Mouse (Mus musculus): ENCODE measurements around the gene Rnaseh2c.

DNA sequence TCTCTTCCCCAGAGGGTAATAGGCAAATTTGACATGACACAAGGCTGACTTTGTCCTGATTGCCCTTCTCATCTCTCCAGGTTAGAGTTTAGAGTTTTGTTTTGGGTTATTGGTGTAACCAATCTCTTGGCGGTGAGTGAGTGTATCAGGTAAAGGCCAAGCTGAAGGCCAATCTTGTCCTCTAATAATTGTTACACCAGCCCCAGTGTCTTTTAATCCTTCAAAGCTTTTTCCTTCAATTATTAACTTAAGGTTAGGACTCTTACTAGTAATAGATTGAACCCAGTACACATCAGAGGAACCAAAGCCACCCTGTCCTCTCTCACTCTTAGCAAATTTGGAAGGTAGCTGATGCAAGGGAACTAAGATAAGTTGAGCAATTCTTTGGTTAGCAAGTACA is 26.3 kb upstream of the Rnaseh2c start:
- no peak for TF ChIP-seq CTCF (conservative IDR thresholded peaks at IDR 0.05; ENCODE audit: low read length)
- no peak for TF ChIP-seq NANOG (IDR thresholded peaks at IDR 0.05; ENCODE audit: borderline replicate concordance, low read length)
- TF ChIP-seq POU5F1 (IDR thresholded peaks at IDR 0.05; ENCODE audit: borderline replicate concordance, low read length): no peak
